Mouse (Mus musculus): ENCODE data around the gene Sgf29.

GRCm38 (mm10) chr7:126708175-126708952, 59.3 kb downstream of the Sgf29 start:
- TF ChIP-seq POLR2A (IDR thresholded peaks at IDR 0.05; ENCODE audit: low read depth, low read length): no peak
- TF ChIP-seq CTCF (IDR thresholded peaks at IDR 0.05; ENCODE audit: extremely low read depth, insufficient read depth, insufficient read length, insufficient replicate concordance): no peak

All from spleen, adult 2 months (tissue).